Mouse (Mus musculus): Measurements from ENCODE around the gene Cfap61.

GRCm38 (mm10) chr2:145890571-145890970, 44.0 kb upstream of the Cfap61 start:
- TF ChIP-seq POLR2A (IDR thresholded peaks at IDR 0.05; ENCODE audit: low read depth, low read length) (no peak), CTCF (IDR thresholded peaks at IDR 0.05; ENCODE audit: extremely low read depth, insufficient read length, insufficient replicate concordance, low read depth, low read length) (no peak)
